Mouse (Mus musculus) frontal cortex, adult 2 months (tissue): Measurements from ENCODE around the gene Ccdc148. TPM values are rescaled to one million over a fixed set of nuclear protein-coding genes. Genes with fewer than 3 reads are reported as not detected.

Experiments used
- DNase-seq, 2 experiments: peaks; one replicate each; pipeline ENCODE4 v3.0.0; 2022; ENCODE audit warnings: low spot score in 1 of 2; ENCODE audit errors: extremely low spot score in 1 of 2
- polyA plus RNA-seq: library from polyadenylated mRNA; depleted of rRNA; stranded (reverse); fragments of >200 nt; gene quantifications from 2 replicates; pipeline ENCODE4 v1.2.3, GENCODE M21; 2012; rRNA removed

Ccdc148 gene
- polyA plus RNA-seq, 1 experiment, result 7.6 TPM

DNA sequence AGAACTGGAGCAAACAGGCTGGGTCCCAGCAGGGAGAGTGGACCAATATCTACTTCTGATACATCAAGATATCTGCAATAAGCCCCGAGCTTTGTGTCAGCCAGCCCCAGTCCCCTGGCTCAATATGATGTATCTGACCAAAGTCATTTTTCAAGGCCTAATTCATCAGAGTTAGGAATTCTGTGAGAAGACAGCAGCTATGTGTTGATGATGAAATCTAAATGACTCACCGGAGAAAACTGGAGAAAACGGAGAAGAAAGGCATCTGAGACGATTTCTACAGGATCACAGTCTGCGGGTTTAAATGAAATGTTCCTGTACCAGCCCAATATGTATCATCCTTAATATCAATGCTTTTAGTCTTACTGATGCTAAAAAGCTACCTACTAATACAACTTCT lies 365.1 kb downstream of the Ccdc148 start:
- DNase-seq, result no peak

DNA sequence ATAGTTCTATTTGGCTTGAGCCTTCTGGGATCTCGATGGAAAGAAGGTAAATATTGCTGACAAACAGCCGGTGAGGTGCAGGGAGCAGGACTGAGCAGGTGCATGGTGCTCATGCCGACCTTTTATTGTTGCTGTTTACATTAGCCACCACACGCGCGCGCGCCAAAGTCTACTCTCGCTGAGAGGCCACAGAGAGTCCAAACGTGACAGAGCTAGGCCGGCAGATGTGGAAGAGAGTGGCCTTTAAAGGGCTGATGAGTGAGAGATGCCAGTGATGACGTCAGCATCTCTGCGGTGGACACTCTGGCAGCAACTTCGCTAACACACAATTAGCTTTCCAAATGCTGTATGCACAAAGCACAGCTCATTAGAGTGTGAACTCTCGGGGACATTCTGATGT lies 366.0 kb downstream of the Ccdc148 start:
- DNase-seq, result no peak

DNA sequence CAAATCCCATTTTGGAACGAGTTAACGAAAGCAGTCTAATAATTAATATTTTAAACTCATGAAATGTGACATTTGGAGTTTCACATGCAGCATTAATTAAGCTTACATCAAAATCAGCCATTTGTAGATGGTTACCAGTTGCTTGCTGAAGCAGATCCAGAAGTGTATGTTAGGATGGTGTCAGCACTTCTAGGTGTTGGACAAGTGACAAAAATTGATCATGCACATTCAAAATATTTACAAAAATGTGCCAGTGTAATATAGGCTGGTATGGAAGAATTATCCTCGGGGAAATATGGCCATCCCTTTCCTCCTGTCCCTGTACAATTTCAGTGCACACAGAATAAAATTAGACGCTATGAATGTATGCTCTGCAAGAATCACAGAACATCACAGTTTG lies 370.1 kb downstream of the Ccdc148 start:
- no peak for DNase-seq

DNA sequence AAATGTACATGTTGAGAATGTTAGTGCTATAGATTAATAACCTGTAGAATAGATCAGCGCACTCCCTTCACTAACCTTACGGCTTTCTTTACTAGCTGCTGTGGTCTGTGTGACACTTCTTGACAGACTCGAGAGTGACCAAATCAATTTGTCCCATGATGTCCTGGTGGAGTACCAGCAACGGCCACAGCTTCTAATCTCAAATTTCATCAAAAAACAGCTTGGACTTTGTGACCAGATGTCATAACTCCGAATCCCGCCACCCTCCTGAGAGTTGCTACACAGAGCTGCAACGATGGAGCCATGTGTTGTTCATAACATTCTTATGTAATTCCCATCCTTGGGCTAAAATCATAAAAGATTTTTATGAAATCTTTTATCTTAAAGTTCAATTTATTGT lies 370.5 kb downstream of the Ccdc148 start:
- DNase-seq, result no peak

DNA sequence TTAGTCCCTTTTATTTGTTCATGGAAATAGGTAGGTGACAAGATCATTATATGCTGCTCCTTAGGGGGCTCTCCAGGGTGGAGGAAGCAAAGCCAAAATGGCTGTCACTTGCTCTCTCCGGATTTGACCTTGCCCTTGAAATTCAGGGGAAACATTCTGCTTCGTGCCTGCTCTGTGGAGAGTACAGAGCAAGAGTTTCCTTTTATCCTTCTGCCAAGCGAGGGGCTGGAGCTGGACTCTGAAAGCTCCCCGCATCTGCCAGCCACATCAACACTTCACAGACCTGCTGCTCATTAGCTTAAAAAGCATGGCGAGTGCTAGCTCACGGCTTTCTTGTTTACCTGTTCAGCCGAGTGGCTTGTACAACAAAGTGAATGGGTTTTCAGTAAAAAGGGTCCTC lies 373.1 kb downstream of the Ccdc148 start:
- no peak for DNase-seq

DNA sequence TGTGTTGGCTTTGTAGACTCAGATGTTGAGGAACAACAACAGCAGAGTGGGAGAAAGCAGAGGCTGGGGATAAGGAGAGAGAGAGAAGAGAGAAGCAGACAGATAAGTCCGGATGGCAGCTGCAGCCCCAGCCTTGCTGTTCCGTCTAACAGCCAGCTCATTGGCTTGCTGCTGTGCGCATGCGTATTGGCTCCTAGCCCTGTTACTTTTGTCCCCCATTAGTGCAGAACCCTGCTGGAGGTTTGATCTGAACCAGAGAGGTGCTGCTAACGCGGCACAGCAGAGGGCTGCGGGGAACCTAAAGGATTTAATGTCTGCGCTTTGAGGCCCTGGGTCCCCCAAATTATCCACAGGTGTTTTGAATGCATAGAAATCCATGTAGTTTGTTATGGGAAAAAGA lies 373.8 kb downstream of the Ccdc148 start:
- no peak for DNase-seq

DNA sequence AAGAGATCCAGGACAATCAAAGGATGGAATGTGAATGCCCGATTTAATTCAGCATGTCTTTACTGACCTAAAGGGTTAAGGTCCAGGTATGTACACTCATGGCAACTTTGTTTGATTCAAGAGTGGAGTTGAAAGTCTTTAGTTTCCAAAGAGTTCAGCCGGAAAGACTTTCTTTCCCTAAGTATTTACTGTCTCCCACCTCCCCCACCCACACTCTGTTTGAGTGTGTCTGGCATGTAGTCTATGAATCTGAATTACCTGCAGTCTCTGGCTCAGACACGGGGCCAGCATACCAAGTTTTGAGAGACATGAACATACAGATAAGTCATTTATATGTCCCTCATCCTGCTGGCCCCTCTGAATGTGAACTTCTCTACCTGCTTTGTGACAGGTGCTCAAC lies 374.3 kb downstream of the Ccdc148 start:
- DNase-seq, result no peak

DNA sequence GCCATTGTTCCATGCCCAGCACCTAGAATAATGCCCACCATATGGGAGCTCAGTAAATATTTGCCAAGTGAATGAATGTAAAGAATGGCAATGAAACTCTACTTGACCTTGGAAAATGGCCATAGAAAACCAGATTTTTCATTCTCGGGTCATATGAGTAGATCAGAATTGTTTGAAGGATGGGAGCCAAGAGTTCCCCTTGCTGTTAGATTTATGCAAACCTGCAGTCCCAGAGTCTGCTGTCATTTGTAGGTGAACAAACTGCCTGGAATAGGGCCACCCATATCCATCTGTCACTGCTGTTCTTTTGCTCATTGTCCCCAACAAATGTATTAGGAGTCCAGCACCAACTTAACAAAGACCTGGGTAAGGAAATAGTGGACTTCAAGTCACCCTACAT lies 377.0 kb downstream of the Ccdc148 start:
- no peak for DNase-seq

DNA sequence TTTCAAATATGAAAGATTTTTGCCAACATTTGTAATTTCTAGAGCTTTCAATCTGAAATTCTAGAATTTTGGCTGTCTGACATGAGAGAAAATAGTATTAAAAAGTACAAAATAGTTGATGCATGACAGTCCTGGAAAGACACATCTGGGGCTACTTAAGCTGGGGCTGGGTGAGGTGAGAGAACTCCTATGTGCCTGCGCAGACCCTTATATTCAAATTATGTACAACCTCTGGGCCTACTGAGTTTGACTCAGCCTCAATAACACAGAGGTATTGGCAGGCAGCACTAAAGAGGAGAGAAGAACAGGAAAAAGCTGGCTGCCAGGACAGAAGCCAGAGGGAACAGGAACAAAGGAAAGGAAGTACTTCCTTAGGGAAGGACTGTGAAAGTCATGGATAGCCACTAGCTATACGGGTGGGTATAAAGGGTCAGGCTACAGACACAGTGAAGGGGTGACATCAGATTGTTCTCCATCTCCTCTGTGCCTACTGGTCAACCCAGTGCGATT lies 381.4 kb downstream of the Ccdc148 start:
- DNase-seq, result no peak

DNA sequence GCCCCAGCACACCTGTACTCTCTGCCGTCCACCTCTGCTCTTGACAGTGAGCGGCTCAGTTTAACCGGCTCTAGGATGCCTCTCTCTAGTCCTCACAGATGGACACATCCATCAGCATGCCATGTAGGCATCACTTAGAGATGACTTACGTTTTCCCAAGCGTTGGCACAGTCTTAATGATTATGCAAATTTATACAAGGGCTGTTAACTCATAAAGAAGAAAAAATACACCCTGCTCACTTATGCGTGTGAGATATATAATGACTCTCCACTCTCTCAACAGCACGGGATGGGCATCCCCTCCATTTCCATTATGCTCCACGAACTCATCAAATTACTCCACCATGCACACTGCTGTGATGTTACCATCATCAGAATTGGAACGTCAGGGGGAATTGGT lies 386.6 kb downstream of the Ccdc148 start:
- DNase-seq, result no peak

Other genes starting within 250 kb of the Ccdc148 start
- gene Pkp4, start 167 bp upstream of the Ccdc148 start, polyA plus RNA-seq, result 140 and 149 TPM in 2 replicates